Mouse (Mus musculus) skeletal muscle tissue, adult 2 months (tissue): Measurements from ENCODE around the gene Zfp599.
"Not testable (repeated sequence)": the region's sequence is repeated elsewhere in the genome, so short reads cannot be mapped to it uniquely, and the experiment has no call there.

Experiments used
- DNase-seq: peaks from one replicate; pipeline ENCODE4 v3.0.0-alpha.2; 2012; ENCODE audit warnings: low read depth, low spot score

Zfp599 gene

GRCm38 (mm10) chr9:22259184-22260091 is at the start of gene Zfp599:
Gene Zfp599 (minus strand): TSS chr9:22259895.
- peak; percentile 10 for DNase-seq

GRCm38 (mm10) chr9:22307920-22308262 is 48.2 kb upstream of the Zfp599 start:
- DNase-seq, result not testable (repeated sequence)

- peak; percentile 81 for DNase-seq
Measured at GRCm38 (mm10) chr9:22307156-22307919, 47.6 kb upstream of the Zfp599 start, which contains the start of gene Zfp810. Gene Zfp810 (minus strand): TSS chr9:22307648.

GRCm38 (mm10) chr9:22306726-22307125 is 47.0 kb upstream of the Zfp599 start:
- DNase-seq, result no peak

- DNase-seq, result no peak
Measured at GRCm38 (mm10) chr9:22302199-22302598, 42.5 kb upstream of the Zfp599 start.

GRCm38 (mm10) chr9:22278733-22279132 is 19.0 kb upstream of the Zfp599 start:
- no peak for DNase-seq

- DNase-seq, result no peak
Measured at GRCm38 (mm10) chr9:22268886-22269285, 9.2 kb upstream of the Zfp599 start.

GRCm38 (mm10) chr9:22262611-22263010 is 2.9 kb upstream of the Zfp599 start:
- no peak for DNase-seq

GRCm38 (mm10) chr9:22261594-22261993 is 1.9 kb upstream of the Zfp599 start:
- DNase-seq, result no peak

GRCm38 (mm10) chr9:22260092-22260422 is 362 bp upstream of the Zfp599 start:
- no peak for DNase-seq

- no peak for DNase-seq
Measured at GRCm38 (mm10) chr9:22258784-22259183, 911 bp downstream of the Zfp599 start.

- DNase-seq, result no peak
Measured at GRCm38 (mm10) chr9:22256579-22256978, 3.1 kb downstream of the Zfp599 start.

GRCm38 (mm10) chr9:22244242-22244641 is 15.5 kb downstream of the Zfp599 start:
- no peak for DNase-seq

GRCm38 (mm10) chr9:22240001-22240400 is 19.7 kb downstream of the Zfp599 start:
- no peak for DNase-seq

- DNase-seq, result no peak
Measured at GRCm38 (mm10) chr9:22230556-22230955, 29.1 kb downstream of the Zfp599 start.

- DNase-seq, result no peak
Measured at GRCm38 (mm10) chr9:22230061-22230460, 29.6 kb downstream of the Zfp599 start.

GRCm38 (mm10) chr9:22229386-22230026 is 30.2 kb downstream of the Zfp599 start:
- no peak for DNase-seq

- no peak for DNase-seq
Measured at GRCm38 (mm10) chr9:22226846-22227245, 32.8 kb downstream of the Zfp599 start.

GRCm38 (mm10) chr9:22226389-22226673 is 33.4 kb downstream of the Zfp599 start:
- not testable (repeated sequence) for DNase-seq

- DNase-seq, result peak; percentile 97
Measured at GRCm38 (mm10) chr9:22225581-22226388, 33.9 kb downstream of the Zfp599 start, which contains the start of gene Zfp809. Gene Zfp809 (plus strand): TSS chr9:22225714.
